Mouse (Mus musculus) thymus, postnatal 10 days (tissue): ENCODE results near the gene Sebox.
A peak's percentile ranks its signal among the peaks of the same experiment; 100 is the strongest.

Source experiments
- DNase-seq, 2 experiments: peaks; one replicate each; pipeline ENCODE4 v3.0.0; 2021; ENCODE audit warnings: low spot score in 2 of 2

Gene Sebox

DNA sequence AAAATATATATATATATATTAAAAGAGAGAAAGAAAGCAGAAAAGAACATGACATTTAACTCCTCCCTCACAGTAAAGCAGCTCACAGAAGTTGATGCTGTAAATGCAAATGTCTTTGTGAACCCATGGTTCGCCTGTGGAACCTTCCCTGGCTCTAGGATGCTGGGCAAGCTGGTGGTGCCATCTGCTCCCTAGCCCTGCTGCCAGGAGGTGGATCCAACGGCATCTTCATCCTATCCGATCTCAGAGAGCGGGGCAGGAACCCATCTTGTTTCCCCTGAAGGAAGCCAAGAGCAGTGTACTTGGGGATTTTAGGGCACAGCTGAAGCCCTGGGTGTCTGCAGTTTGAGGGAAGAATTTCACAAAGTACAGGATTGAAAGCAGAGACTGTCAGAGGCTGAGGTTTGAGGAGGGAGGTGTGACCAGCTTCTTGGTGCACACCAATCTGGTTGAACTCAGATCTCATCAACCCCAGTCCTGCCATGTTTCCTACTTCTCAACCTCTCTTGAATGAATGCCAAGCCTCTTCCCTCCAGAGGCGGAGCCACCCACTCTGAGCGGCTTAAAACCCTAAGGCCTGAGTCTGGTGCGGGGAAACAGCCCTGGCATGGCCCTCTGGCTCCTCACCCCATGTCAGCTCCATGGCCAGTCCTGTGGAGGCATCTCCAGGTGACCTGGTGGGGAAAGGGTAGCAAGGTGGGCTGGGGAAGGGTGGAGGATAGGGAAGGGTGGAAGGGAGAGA lies at the start of gene Sebox:
Gene Sebox, plus strand, starts transcription at position 539 of the 742 bp plus-strand sequence.
- DNase-seq: no peak

GRCm38 (mm10) chr11:78453675-78454074 lies 49.6 kb upstream of the Sebox start:
- peak; percentile 33 to 79 for DNase-seq

- DNase-seq: no peak
Measured at GRCm38 (mm10) chr11:78454276-78454675, 49.0 kb upstream of the Sebox start.

DNA sequence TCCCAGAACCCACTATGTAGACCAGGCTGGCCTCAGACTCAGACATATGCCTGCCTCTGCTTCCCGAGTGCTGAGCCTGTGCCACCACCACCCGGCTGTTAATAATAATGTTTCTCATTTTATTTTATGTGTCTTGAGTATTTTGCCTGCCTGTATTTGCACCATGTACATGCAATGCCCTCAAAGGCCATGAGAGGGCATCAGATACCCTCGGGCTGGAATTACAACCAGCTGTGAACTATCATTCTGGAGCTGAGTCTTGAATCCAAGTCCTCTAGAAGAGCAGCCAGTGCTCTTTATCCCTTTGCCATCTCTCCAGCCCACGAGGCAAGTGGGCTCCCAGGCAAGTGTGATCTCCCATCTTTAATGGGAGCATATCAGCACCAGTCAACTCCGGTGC lies 47.9 kb upstream of the Sebox start:
- peak in 1 of 2 experiments; percentile 29 for DNase-seq

DNA sequence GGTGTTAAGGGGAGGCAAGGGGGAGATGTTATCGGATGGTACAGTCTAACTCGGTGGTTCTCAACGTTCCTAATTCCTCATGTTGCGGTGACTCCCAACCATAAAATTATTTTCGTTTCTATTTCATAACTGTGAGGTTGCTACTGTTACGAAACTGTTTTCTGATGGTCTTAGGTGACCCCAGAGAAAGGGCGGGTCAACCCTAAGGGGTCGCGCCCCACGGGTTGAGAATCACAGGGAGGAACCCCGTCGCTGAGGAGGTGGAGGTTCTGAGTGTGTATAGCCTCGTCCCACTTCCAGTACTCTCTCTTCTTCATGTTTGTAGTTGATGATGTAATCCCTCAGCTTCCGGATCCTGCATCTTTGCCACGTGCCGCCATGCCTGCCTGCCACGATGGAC lies 44.5 kb upstream of the Sebox start:
- no peak for DNase-seq

DNA sequence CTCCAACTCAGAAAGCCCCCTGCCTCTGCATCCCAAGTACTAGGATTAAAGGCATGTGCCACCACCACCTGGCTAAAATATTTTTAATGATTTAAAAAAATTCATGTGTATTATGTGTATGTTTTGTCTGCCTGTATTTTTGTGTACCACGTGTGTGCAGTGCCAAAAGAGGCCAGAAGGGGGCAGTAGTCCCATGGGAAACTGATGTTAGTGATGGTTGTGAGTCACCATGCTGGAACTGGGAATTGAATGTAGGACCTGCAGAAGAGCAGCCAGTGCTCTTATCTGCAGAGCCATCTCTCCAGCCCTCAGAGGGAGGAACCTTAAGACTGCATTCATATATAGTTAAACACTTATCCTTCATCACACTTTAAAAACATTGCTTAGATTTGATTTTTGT lies 41.4 kb upstream of the Sebox start:
- DNase-seq: no peak

DNA sequence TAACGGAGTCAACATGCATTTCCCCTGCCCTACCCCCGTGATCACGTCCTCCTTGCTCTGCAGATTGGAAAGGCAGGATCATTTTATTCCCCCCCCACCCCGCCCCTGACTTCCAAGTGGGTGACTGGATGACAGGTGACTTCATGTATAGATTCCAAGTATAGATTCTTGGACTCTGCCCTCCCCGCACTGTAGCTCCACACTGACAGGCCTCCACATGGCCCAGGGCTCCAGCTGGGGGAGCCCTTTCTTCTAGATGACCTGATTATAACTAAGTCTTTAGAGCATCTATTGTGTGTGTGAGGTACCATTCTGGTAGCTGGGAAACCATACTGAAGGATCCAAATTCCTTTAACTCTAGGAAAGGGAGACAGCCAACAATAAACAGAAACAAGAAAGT lies 40.6 kb upstream of the Sebox start:
- no peak for DNase-seq

DNA sequence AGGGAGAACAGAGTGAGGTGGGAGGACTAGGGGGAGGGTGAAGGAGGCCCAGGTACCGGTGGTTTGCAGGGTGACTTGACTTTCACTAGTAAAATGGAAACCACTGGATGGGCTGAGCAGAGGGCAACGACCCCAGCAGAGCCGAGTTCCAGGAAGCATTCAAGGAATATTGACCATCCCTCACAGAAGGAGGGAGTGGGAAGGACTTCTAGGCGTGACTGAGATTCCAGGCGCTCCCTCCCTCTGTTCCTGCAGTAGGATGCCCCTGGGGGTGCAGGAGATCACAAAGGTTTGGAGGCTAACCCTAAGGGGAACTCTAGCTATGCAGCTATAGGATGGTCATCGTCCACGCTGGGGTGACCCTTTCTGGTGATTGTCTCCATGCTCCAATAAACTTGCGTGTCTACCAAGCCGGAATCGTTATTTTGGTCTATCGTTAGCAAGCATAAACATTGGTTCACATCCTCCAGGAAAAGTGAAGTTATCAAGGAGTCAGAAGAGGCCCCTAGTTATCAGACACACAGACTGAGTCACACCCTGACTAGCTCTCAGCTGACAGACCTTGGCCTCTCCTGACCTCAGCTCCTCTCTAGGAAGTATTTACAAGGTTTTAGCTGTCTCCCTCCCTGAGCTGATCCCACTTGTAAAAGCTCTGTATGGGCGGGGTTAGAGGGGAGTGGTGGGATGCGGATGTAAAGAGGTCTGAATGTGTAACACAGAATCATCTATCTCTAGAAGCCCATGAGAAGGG lies 39.8 kb upstream of the Sebox start:
- DNase-seq: no peak

DNA sequence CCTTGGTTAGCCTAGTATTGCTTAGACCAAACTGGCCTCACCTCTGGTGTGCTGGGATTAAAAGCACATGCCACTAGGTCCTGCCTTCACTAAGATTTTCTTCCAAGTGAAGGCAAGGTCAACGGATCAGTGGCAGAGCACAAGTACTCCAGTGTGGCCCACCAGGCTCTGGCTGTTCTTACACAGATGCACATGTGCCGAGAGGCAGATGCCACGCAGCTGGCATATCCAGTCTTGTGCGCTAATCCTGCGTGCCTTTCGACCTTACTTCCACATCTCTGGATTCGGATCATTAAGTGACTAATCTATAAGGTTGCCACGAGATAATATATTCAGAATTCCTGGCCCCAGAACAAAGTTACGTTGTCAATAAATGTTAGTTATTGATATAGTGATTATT lies 38.1 kb upstream of the Sebox start:
- DNase-seq: no peak

DNA sequence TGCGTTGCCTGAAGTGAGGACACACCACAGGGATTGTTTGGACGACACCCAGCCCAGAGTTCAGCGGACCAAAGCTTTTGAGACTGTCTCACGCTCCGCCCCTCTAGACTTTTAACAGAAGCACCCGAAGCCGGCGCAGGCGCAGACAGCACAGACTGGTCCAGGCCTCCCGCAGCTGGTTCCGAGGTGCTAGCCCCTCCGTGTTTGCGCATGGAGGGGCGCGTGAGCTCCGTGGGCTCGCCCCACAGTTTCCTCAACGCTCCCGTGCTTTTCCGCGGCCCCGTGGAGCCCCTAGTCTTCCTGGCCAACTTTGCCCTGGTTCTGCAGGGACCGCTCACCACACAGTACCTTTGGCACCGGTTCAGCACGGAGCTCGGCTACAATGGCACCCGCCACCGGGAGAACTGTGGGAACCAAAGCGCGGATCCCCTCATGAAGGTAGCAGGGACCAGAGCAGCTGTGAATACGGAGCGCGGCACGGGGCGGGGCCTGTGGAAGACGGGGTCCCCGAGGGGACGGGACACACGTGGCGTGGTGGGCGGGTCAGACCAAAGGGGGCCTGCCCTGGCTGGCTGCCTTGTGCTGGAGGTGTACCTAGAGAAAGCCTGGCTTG lies 37.6 kb upstream of the Sebox start, which contains the start of gene Slc46a1:
Gene Slc46a1, plus strand, starts transcription at position 130 of the 613 bp plus-strand sequence.
- peak; percentile 49 to 51 for DNase-seq

DNA sequence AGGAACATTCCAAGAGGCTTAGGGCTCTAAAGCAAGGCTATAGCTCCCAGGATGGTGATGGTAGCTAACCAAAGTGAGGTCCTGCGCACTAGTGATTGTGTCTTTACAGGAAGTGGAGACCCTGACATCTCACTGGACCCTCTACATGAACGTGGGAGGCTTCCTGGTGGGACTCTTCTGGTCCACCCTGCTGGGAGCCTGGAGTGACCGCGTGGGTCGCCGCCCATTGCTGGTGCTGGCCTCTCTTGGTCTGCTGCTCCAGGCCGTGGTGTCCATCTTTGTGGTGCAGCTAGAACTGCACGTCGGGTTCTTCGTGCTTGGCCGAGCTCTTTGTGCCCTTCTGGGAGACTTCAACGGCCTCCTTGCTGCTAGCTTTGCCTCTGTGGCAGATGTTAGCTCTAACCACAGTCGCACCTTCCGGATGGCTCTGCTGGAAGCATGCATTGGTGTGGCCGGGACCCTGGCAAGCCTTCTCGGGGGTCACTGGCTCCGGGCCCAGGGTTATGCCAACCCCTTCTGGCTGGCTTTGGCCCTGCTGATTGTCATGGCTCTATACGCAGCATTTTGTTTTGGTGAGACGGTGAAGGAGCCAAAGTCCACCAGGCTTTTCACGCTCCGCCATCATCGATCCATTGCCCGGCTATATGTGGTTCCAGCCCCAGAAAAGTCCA lies 36.9 kb upstream of the Sebox start:
- no peak for DNase-seq

GRCm38 (mm10) chr11:78467515-78467914 lies 35.7 kb upstream of the Sebox start:
- no peak for DNase-seq

DNA sequence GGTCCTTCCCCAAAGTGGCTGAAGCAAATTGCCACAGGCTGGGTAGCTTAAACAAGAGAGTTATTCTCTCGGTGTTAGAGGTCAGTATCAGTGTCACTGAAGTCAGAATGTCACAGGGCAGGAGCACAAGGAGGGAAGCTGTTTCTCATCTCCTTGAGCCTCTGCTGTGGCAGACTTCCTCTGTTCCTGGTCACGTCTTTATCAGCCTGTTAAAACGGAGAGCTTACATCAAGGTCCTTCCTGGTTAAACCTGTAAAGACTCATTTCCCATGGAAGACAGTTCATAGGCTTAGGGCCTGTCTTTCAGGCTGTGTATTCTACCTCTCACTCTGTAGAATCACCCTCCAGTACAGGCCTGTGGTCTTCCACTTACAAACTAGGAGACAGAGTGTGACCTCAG lies 35.3 kb upstream of the Sebox start:
- no peak for DNase-seq

DNA sequence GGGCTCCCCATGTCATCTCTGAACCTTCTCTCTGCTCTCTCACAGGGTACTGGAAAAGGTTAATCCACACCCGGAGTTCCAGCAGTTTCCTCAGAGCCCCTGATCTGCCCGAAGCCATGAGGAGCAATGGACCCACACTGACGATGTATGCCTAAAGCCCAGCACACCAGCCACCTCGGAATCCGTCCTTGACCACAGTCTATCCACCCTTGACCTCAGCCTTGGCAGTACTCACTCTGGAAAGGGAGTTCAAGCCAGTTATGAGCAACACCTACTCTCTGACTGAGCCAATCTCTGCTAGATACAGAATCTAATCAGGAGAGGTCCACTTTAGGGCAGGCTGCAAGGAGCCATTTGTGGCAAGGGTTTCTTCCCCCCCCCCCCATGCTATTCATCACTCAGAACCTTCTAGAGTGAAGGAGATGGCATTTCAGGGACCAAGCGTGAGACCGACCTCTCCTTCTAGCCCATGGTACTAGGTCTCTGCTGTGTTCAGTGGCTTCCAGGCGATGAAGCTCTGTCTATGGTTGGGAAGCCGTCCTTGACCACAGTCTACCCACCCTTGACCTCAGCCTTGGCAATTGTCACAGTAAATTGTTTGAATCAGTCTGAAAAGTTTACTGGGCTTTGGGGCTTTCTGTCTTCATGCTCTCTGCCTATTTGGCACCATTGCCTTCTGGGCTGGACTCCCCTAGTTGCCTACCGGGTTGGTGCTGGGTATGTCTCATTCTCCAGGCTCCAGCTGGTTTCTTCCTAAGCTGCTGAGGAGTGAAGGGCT lies 31.7 kb upstream of the Sebox start:
- no peak for DNase-seq

DNA sequence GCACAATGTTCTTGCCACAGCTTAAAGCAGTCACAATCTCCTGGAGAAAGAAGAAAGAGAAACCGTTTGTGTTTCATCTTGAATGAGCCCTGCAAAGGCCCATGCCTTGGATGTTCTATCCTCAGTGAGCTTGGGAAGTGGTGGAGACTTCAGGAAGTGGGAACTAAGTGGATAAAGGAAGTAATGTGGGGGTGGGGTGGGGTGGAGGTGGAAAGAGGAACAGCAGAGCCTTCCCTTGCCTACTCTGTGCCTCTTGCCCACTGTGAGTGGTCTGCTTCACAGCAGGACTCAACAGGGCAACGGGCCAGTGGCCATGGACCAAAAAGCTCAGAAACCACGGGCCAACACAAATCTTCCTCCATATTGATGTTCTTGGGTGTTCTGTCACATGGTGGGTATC lies 28.0 kb upstream of the Sebox start:
- no peak for DNase-seq

DNA sequence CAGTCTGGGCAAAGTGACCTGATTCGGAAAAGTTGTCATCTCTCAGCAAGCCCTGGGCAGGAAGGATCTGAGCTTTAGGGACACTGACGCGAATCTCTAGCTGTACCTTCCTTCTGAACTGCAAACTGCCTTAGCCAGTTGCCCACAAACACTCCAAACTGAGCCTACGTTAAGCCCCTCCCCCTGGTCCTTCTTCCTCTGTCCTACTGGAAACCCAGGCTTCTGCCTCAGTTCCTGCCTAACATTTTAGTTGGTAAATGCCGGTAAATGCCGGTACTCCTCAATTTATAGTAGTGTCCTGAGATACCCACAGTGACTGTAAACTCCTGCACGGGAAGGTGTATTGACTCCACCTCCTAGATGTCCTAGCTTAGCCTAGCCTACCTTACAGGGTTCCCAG lies 19.6 kb upstream of the Sebox start:
- DNase-seq: no peak

DNA sequence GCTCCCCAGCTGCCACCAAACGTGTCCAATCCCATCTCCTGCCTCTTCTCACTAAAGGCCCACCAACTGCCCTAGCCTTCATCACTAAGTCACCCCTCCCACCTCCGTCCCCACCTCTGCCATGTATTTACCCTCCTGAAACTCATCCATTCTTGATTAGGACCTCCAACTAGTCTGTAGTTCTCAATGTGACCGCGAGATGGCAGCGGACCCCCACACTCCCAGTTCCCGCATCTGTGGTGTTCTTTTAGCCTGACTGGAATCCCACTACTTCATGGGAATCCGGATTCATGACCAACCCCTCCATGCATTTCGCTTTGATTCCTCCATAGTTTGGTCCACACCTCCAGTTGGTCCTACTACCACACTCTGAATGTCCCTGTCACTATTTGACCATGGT lies 15.1 kb upstream of the Sebox start:
- DNase-seq: peak; percentile 19 to 56

DNA sequence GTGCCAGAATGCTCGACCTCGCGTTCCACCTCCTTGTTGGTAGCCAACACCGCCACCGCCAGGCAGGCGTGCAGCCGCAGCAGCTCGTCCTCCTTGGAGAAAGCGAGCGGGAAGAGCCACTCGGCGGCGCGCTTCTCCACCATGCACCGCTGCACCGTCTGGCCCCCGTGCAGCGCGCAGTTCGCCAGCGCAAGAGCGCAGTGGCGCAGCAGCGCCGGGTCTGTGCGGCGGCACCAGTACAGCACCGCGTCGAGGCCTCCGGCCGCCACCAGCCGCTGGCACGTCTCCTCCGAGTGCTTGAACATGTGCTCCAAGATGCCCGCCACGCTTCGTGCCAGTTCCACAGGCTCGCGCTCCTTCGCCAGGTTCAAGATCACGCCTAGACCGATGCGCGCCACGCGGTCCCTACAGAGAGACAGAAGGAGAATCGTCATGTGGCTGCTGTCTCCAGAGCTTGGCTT lies 12.4 kb upstream of the Sebox start:
- DNase-seq: peak in 1 of 2 experiments; percentile 37

DNA sequence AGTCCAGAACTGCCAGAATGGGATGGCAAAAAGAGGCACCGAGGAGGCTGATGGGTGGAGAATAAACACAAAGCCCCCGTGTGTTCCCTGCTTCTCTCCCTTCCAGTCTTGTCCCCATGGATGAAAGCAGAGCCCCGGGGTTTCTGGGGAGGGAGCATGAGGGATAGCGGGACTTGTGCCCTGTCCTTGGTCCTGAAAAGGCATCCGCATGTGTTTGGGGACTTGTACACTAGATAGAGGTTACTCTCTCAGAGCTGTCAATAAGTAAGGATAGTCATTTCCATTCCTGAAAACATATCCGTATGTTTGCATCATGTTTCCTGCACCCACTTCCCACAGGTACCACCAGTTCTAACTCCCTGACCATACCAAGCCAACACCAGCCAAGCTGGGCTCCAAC lies 7.3 kb upstream of the Sebox start:
- DNase-seq: peak in 1 of 2 experiments; percentile 26

DNA sequence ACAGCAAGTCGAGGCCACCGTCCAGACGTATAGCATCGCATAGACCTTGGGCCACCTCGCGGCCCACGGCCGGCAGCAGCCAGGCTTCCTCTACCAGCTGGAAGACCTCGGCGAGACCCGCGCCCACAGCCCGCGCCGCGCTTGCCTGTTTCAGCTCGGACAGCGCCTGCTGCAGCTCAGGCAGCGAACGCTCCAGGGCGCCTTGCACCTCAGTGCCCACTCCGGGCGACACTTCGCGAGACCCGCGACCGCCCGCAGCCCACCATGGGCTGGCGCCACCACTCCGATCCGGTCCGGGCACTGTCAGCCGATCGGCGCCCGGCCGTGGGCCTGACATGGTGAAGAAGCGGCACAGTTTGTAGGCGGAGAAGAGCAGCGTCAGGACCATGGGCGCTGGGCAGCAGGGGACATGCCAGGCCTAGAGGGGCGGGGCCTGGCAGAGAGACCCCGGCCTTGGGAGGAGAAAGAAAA lies 6.1 kb upstream of the Sebox start:
- peak; percentile 13 to 21 for DNase-seq
